Mouse (Mus musculus): ENCODE measurements around the gene Vmn1r223. TPM values are rescaled to one million over a fixed set of nuclear protein-coding genes. Genes with fewer than 3 reads are reported as not detected.
"Not testable (repeated sequence)": the region's sequence is repeated elsewhere in the genome, so short reads cannot be mapped to it uniquely, and the experiment has no call there.

The Vmn1r223 gene
- not detected in 2 replicates for polyA plus RNA-seq (2015; fragmentation: Nextera tagmentation; extraction: Ambion mirVana)

GRCm38 (mm10) chr13:23246834-23247233 is at the start of gene Vmn1r223:
Vmn1r223 (plus strand) TSS chr13:23247134.
- not testable (repeated sequence) for H3K4me1 ChIP-seq (ENCODE audit: control insufficient read depth, insufficient read depth, low read length); H3K27ac ChIP-seq (ENCODE audit: low read length); H3K27me3 ChIP-seq (ENCODE audit: control insufficient read depth, insufficient read depth, low read depth, low read length); H3K9ac ChIP-seq (ENCODE audit: low read depth, low read length); H3K9me3 ChIP-seq (replicated peaks; ENCODE audit: control insufficient read depth, low read length, poor library complexity, severe bottlenecking); H3K4me3 ChIP-seq (ENCODE audit: low read depth, low read length); H3K4me2 ChIP-seq (ENCODE audit: low read length); ATAC-seq; H3K36me3 ChIP-seq (ENCODE audit: control insufficient read depth, insufficient read depth, low read length)
- 100% methylated on average over 1 of the region's 1 CpGs for WGBS

- not testable (repeated sequence) for H3K4me2 ChIP-seq (ENCODE audit: low read length); H3K36me3 ChIP-seq (ENCODE audit: control insufficient read depth, insufficient read depth, low read length); H3K4me1 ChIP-seq (ENCODE audit: control insufficient read depth, insufficient read depth, low read length); H3K4me3 ChIP-seq (ENCODE audit: low read depth, low read length); ATAC-seq; H3K9ac ChIP-seq (ENCODE audit: low read depth, low read length); H3K27ac ChIP-seq (ENCODE audit: low read length); H3K27me3 ChIP-seq (ENCODE audit: control insufficient read depth, insufficient read depth, low read depth, low read length); H3K9me3 ChIP-seq (replicated peaks; ENCODE audit: control insufficient read depth, low read length, poor library complexity, severe bottlenecking)
- WGBS = 75% methylated on average over 1 of the region's 1 CpGs
These were observed 43.0 kb upstream of the Vmn1r223 start for GRCm38 (mm10) chr13:23203885-23204284.

GRCm38 (mm10) chr13:23213827-23214226 is 33.1 kb upstream of the Vmn1r223 start, which contains the start of gene Vmn1r221:
Vmn1r221 (plus strand) TSS chr13:23214127.
- not testable (repeated sequence) for H3K4me3 ChIP-seq (ENCODE audit: low read depth, low read length); H3K4me2 ChIP-seq (ENCODE audit: low read length); H3K27ac ChIP-seq (ENCODE audit: low read length); H3K9ac ChIP-seq (ENCODE audit: low read depth, low read length); H3K9me3 ChIP-seq (replicated peaks; ENCODE audit: control insufficient read depth, low read length, poor library complexity, severe bottlenecking); H3K27me3 ChIP-seq (ENCODE audit: control insufficient read depth, insufficient read depth, low read depth, low read length); H3K4me1 ChIP-seq (ENCODE audit: control insufficient read depth, insufficient read depth, low read length); H3K36me3 ChIP-seq (ENCODE audit: control insufficient read depth, insufficient read depth, low read length); ATAC-seq
- WGBS = 93% methylated on average over 2 of the region's 2 CpGs

GRCm38 (mm10) chr13:23235847-23236246 is 11.1 kb upstream of the Vmn1r223 start, which contains the start of gene Vmn1r222:
Vmn1r222 (minus strand) TSS chr13:23235947.
- not testable (repeated sequence) for ATAC-seq; H3K9ac ChIP-seq (ENCODE audit: low read depth, low read length); H3K9me3 ChIP-seq (replicated peaks; ENCODE audit: control insufficient read depth, low read length, poor library complexity, severe bottlenecking); H3K4me3 ChIP-seq (ENCODE audit: low read depth, low read length); H3K27me3 ChIP-seq (ENCODE audit: control insufficient read depth, insufficient read depth, low read depth, low read length); H3K36me3 ChIP-seq (ENCODE audit: control insufficient read depth, insufficient read depth, low read length); H3K4me2 ChIP-seq (ENCODE audit: low read length); H3K4me1 ChIP-seq (ENCODE audit: control insufficient read depth, insufficient read depth, low read length); H3K27ac ChIP-seq (ENCODE audit: low read length)

- Histone ChIP-seq H3K4me2 (ENCODE audit: low read length) (no peak overlapping the region), H3K9me3 (replicated peaks; ENCODE audit: control insufficient read depth, low read length, poor library complexity, severe bottlenecking) (no peaks in the 10 kb centered on the region), H3K4me1 (ENCODE audit: control insufficient read depth, insufficient read depth, low read length) (no peaks in the 10 kb centered on the region), H3K27ac (ENCODE audit: low read length) (no peak overlapping the region), H3K36me3 (ENCODE audit: control insufficient read depth, insufficient read depth, low read length) (no peaks in the 10 kb centered on the region), H3K9ac (ENCODE audit: low read depth, low read length) (no peak overlapping the region), H3K4me3 (ENCODE audit: low read depth, low read length) (no peak overlapping the region), H3K27me3 (ENCODE audit: control insufficient read depth, insufficient read depth, low read depth, low read length) (no peaks in the 10 kb centered on the region)
- WGBS = 86% methylated on average over 2 of the region's 2 CpGs
- no peak for ATAC-seq
These were observed 11.7 kb downstream of the Vmn1r223 start for GRCm38 (mm10) chr13:23258546-23259048.

GRCm38 (mm10) chr13:23268606-23269005 is 21.7 kb downstream of the Vmn1r223 start:
- ATAC-seq; H3K27me3 ChIP-seq (ENCODE audit: control insufficient read depth, insufficient read depth, low read depth, low read length): not testable (repeated sequence)
- 83% methylated on average over 3 of the region's 3 CpGs for whole genome bisulfite sequencing

GRCm38 (mm10) chr13:23269127-23269526 is 22.2 kb downstream of the Vmn1r223 start:
- H3K9me3 ChIP-seq (replicated peaks; ENCODE audit: control insufficient read depth, low read length, poor library complexity, severe bottlenecking); H3K4me1 ChIP-seq (ENCODE audit: control insufficient read depth, insufficient read depth, low read length); H3K9ac ChIP-seq (ENCODE audit: low read depth, low read length); H3K36me3 ChIP-seq (ENCODE audit: control insufficient read depth, insufficient read depth, low read length); H3K27me3 ChIP-seq (ENCODE audit: control insufficient read depth, insufficient read depth, low read depth, low read length); H3K27ac ChIP-seq (ENCODE audit: low read length): not testable (repeated sequence)
- 46% methylated on average over 4 of the region's 4 CpGs for WGBS
- peak; percentile 88 for ATAC-seq
- peak overlapping the region; percentile 44 for H3K4me2 ChIP-seq (ENCODE audit: low read length)
- peak overlapping the region; percentile 43; the same call in 1 of the 2 replicates for H3K4me3 ChIP-seq (ENCODE audit: low read depth, low read length)

More at GRCm38 (mm10) chr13:23268606-23269005, 21.7 kb downstream of the Vmn1r223 start:
- not testable (repeated sequence) for H3K36me3 ChIP-seq (ENCODE audit: control insufficient read depth, insufficient read depth, low read length); H3K27ac ChIP-seq (ENCODE audit: low read length); H3K9ac ChIP-seq (ENCODE audit: low read depth, low read length); H3K9me3 ChIP-seq (replicated peaks; ENCODE audit: control insufficient read depth, low read length, poor library complexity, severe bottlenecking); H3K4me1 ChIP-seq (ENCODE audit: control insufficient read depth, insufficient read depth, low read length); H3K4me3 ChIP-seq (ENCODE audit: low read depth, low read length); H3K4me2 ChIP-seq (ENCODE audit: low read length)

GRCm38 (mm10) chr13:23269681-23270080 is 22.7 kb downstream of the Vmn1r223 start:
- peak; percentile 69 for ATAC-seq
- peak overlapping the region; percentile 44 for H3K4me2 ChIP-seq (ENCODE audit: low read length)
- 18% methylated on average over 11 of the region's 11 CpGs for WGBS
- no peaks in the 10 kb centered on the region for H3K9me3 ChIP-seq (replicated peaks; ENCODE audit: control insufficient read depth, low read length, poor library complexity, severe bottlenecking)
- H3K4me1 ChIP-seq (ENCODE audit: control insufficient read depth, insufficient read depth, low read length) = no peaks in the 10 kb centered on the region
- H3K27me3 ChIP-seq (ENCODE audit: control insufficient read depth, insufficient read depth, low read depth, low read length) = no peaks in the 10 kb centered on the region
- peak overlapping the region; percentile 43 for H3K4me3 ChIP-seq (ENCODE audit: low read depth, low read length)
- H3K36me3 ChIP-seq (ENCODE audit: control insufficient read depth, insufficient read depth, low read length) = no peaks in the 10 kb centered on the region
- H3K27ac ChIP-seq (ENCODE audit: low read length) = no peak overlapping the region
- H3K9ac ChIP-seq (ENCODE audit: low read depth, low read length) = peak overlapping the region; percentile 57

- Histone ChIP-seq H3K9me3 (replicated peaks; ENCODE audit: control insufficient read depth, low read length, poor library complexity, severe bottlenecking) (no peaks in the 10 kb centered on the region), H3K27me3 (ENCODE audit: control insufficient read depth, insufficient read depth, low read depth, low read length) (no peaks in the 10 kb centered on the region), H3K36me3 (ENCODE audit: control insufficient read depth, insufficient read depth, low read length) (no peaks in the 10 kb centered on the region), H3K9ac (ENCODE audit: low read depth, low read length) (peak overlapping the region; percentile 57), H3K4me1 (ENCODE audit: control insufficient read depth, insufficient read depth, low read length) (no peaks in the 10 kb centered on the region), H3K27ac (ENCODE audit: low read length) (peak overlapping the region; percentile 50), H3K4me3 (ENCODE audit: low read depth, low read length) (peak overlapping the region; percentile 43), H3K4me2 (ENCODE audit: low read length) (peak overlapping the region; percentile 44)
- peak; percentile 97 for ATAC-seq
- WGBS = 4% methylated on average over 34 of the region's 34 CpGs
These were observed 23.6 kb downstream of the Vmn1r223 start for GRCm38 (mm10) chr13:23270321-23271101.

Measured in midbrain, embryonic 16.5 days (tissue).